Mouse (Mus musculus) bone marrow macrophage, adult 2 months (primary cell): ENCODE measurements around the gene Arhgap29.

Experiments used
- CTCF ChIP-seq: IDR thresholded peaks from 2 replicates; pipeline ENCODE4 v1.5.1; 2012; ENCODE audit warnings: low read depth, mild to moderate bottlenecking, low read length, moderate library complexity
- POLR2A ChIP-seq: IDR thresholded peaks from 2 replicates; pipeline ENCODE4 v1.6.1; 2012; ENCODE audit warnings: mild to moderate bottlenecking, low read depth, low read length, borderline replicate concordance

GRCm38 (mm10) chr3:121956789-121957188 is 4.4 kb downstream of the Arhgap29 start:
- TF ChIP-seq CTCF (no peak), POLR2A (no peak)
